Mouse (Mus musculus) myocyte (in vitro differentiated cells): ENCODE data around the gene Ddx54. TPM values are rescaled to one million over a fixed set of nuclear protein-coding genes. Genes with fewer than 3 reads are reported as not detected.

Experiments
- H3K27me3 ChIP-seq: one replicate; pipeline ENCODE4 v1.6.1; 2011; ENCODE audit not compliant: control insufficient read depth, insufficient read depth, insufficient read length
- H3K36me3 ChIP-seq: one replicate; pipeline ENCODE4 v1.6.1; 2011; ENCODE audit not compliant: control insufficient read depth, insufficient read depth
- H3K4me2 ChIP-seq: one replicate; pipeline ENCODE4 v1.6.1; 2011; ENCODE audit warnings: low read depth, control low read depth
- H3K4me3 ChIP-seq: one replicate; pipeline ENCODE4 v1.5.1; 2011; ENCODE audit warnings: mild to moderate bottlenecking, control low read depth, moderate library complexity
- H3K79me2 ChIP-seq: one replicate; pipeline ENCODE4 v1.6.1; 2011; ENCODE audit not compliant: control insufficient read depth, insufficient read depth
- H3ac ChIP-seq: one replicate; pipeline ENCODE4 v1.6.1; 2011; ENCODE audit not compliant: control insufficient read depth, insufficient read length
- CEBPB ChIP-seq: IDR thresholded peaks from 2 replicates; pipeline ENCODE4 v1.6.1; 2011; ENCODE audit warnings: mild to moderate bottlenecking, moderate library complexity; ENCODE audit not compliant: poor library complexity, insufficient read depth, severe bottlenecking
- E2F4 ChIP-seq: IDR thresholded peaks from one replicate; pipeline ENCODE4 v1.6.1; 2011; ENCODE audit warnings: mild to moderate bottlenecking, control low read depth, moderate library complexity; ENCODE audit not compliant: insufficient read depth
- MAX ChIP-seq: IDR thresholded peaks from one replicate; pipeline ENCODE4 v1.6.1; 2011; ENCODE audit warnings: low read depth, mild to moderate bottlenecking, control low read depth
- MYOD1 ChIP-seq, 3 experiments: IDR thresholded peaks; one replicate each; pipeline ENCODE4 v1.6.1; 2011; ENCODE audit warnings: control low read depth in 2 of 3, low read depth in 2 of 3, mild to moderate bottlenecking in 2 of 3, moderate library complexity in 1 of 3; ENCODE audit not compliant: insufficient read length in 2 of 3, control insufficient read depth in 1 of 3
- MYOG ChIP-seq, 3 experiments: IDR thresholded peaks; one replicate each; pipeline ENCODE4 v1.6.1; 2011; ENCODE audit warnings: control low read depth in 2 of 3, low read depth in 2 of 3, mild to moderate bottlenecking in 2 of 3; ENCODE audit not compliant: insufficient read length in 2 of 3, control insufficient read depth in 1 of 3, insufficient read depth in 1 of 3
- POLR2A ChIP-seq: IDR thresholded peaks from one replicate; pipeline ENCODE4 v1.6.1; 2011; ENCODE audit warnings: low read depth, mild to moderate bottlenecking, control low read depth, moderate library complexity; ENCODE audit not compliant: insufficient read length
- POLR2AphosphoS2 ChIP-seq: IDR thresholded peaks from one replicate; pipeline ENCODE4 v1.6.1; 2011; ENCODE audit warnings: low read depth, control low read depth; ENCODE audit not compliant: insufficient read length
- REST ChIP-seq: IDR thresholded peaks from one replicate; pipeline ENCODE4 v1.6.1; 2011; ENCODE audit warnings: mild to moderate bottlenecking, control low read depth, moderate library complexity; ENCODE audit not compliant: insufficient read depth, insufficient read length
- SRF ChIP-seq: IDR thresholded peaks from one replicate; pipeline ENCODE4 v1.6.1; 2011; ENCODE audit warnings: low read depth; ENCODE audit not compliant: control insufficient read depth, insufficient read length
- TCF12 ChIP-seq: IDR thresholded peaks from one replicate; pipeline ENCODE4 v1.6.1; 2011; ENCODE audit warnings: mild to moderate bottlenecking, control low read depth; ENCODE audit not compliant: poor library complexity, insufficient read depth, severe bottlenecking
- TCF3 ChIP-seq: IDR thresholded peaks from one replicate; pipeline ENCODE4 v1.6.1; 2011; ENCODE audit warnings: low read depth, control low read depth; ENCODE audit not compliant: insufficient read length
- USF1 ChIP-seq: IDR thresholded peaks from one replicate; pipeline ENCODE4 v1.6.1; 2011; ENCODE audit warnings: low read depth, mild to moderate bottlenecking, control low read depth, moderate library complexity
- polyA plus RNA-seq: library from polyadenylated mRNA; unstranded; fragments of >200 nt; fragmentation: generic; extraction: Trizol; gene quantifications from one replicate; pipeline ENCODE4 v1.2.1, GENCODE M21; 2012; ENCODE audit warnings: missing spikeins

Gene Ddx54
- polyA plus RNA-seq, 1 experiment, result 56.3 TPM

- TF ChIP-seq TCF3, result no peak
- peak in 1 of 3 experiments; percentile 49 for TF ChIP-seq MYOG (IDR thresholded peaks at IDR 0.05; ENCODE audit: control insufficient read depth in 1 of 3, insufficient read depth in 1 of 3, insufficient read length in 2 of 3, low read depth in 2 of 3)
- no peak for TF ChIP-seq POLR2A
- peak in 1 of 3 experiments; percentile 80 for TF ChIP-seq MYOD1 (IDR thresholded peaks at IDR 0.05; ENCODE audit: control insufficient read depth in 1 of 3, insufficient read length in 2 of 3, low read depth in 2 of 3)
- TF ChIP-seq CEBPB, result no peak
- TF ChIP-seq TCF12, result no peak
- peak; percentile 38 for TF ChIP-seq POLR2AphosphoS2
- no peak for TF ChIP-seq USF1
- no peaks in the 10 kb centered on the region for H3K27me3 ChIP-seq
- no peak overlapping the region for H3K4me3 ChIP-seq
- no peak overlapping the region for H3ac ChIP-seq
- H3K4me2 ChIP-seq, result peak overlapping the region; percentile 81
- H3K79me2 ChIP-seq, result peaks cover 46% of the 10 kb centered on the region
- H3K36me3 ChIP-seq, result peaks cover 19% of the 10 kb centered on the region
Observed at GRCm38 (mm10) chr5:120579898-120580626, 32.5 kb upstream of the Ddx54 start.

DNA sequence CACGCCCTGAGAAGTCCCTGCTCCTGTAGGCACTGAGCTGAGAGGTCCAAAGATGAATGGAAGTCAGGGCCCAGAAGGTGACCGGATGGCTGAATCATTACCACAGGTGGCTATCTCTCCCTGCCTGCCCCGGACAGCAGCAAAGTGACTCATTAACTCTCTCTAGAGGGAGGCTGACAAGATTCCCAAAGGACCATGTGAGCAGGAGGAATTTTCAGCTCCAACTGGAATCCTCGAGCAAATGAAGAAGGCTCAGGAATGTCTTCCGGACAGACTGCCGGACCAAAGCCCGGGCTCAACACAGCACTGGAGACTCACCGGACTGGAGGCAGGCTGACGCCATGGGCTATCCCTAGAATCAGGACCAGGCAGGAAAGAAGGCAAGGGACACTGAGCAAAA lies 30.5 kb upstream of the Ddx54 start:
- no peak overlapping the region for H3K4me3 ChIP-seq
- peak overlapping the region; percentile 68 for H3K4me2 ChIP-seq
- H3K36me3 ChIP-seq, result peaks cover 19% of the 10 kb centered on the region
- no peak overlapping the region for H3ac ChIP-seq
- TF ChIP-seq MYOG (IDR thresholded peaks at IDR 0.05; ENCODE audit: control insufficient read depth in 1 of 3, insufficient read depth in 1 of 3, insufficient read length in 2 of 3, low read depth in 2 of 3), result peak in 1 of 3 experiments; percentile 39
- peak; percentile 60 for TF ChIP-seq USF1
- no peak for TF ChIP-seq POLR2AphosphoS2
- no peak for TF ChIP-seq SRF
- TF ChIP-seq REST, result no peak
- no peak for TF ChIP-seq MAX
- no peak for TF ChIP-seq CEBPB
- peak; percentile 26 for TF ChIP-seq TCF12
- TF ChIP-seq E2F4, result no peak
- no peak for TF ChIP-seq TCF3
- TF ChIP-seq POLR2A, result no peak
- peak in 2 of 3 experiments; percentile 12 to 73 for TF ChIP-seq MYOD1 (IDR thresholded peaks at IDR 0.05; ENCODE audit: control insufficient read depth in 1 of 3, insufficient read length in 2 of 3, low read depth in 2 of 3)
- no peaks in the 10 kb centered on the region for H3K27me3 ChIP-seq
- H3K79me2 ChIP-seq, result peaks cover 43% of the 10 kb centered on the region

GRCm38 (mm10) chr5:120583511-120583910 lies 29.0 kb upstream of the Ddx54 start:
- Histone ChIP-seq H3K4me3 (no peak overlapping the region), H3K4me2 (no peak overlapping the region), H3K27me3 (no peaks in the 10 kb centered on the region), H3K36me3 (peaks cover 19% of the 10 kb centered on the region), H3ac (no peak overlapping the region), H3K79me2 (peaks cover 48% of the 10 kb centered on the region)
- TF ChIP-seq TCF12 (no peak), SRF (no peak), POLR2AphosphoS2 (no peak), MYOD1 (IDR thresholded peaks at IDR 0.05; ENCODE audit: control insufficient read depth in 1 of 3, insufficient read length in 2 of 3, low read depth in 2 of 3) (no peak), MYOG (IDR thresholded peaks at IDR 0.05; ENCODE audit: control insufficient read depth in 1 of 3, insufficient read depth in 1 of 3, insufficient read length in 2 of 3, low read depth in 2 of 3) (no peak), MAX (no peak), POLR2A (no peak), REST (no peak), TCF3 (no peak)

- H3ac ChIP-seq, result no peak overlapping the region
- H3K79me2 ChIP-seq, result peaks cover 48% of the 10 kb centered on the region
- no peak overlapping the region for H3K4me2 ChIP-seq
- TF ChIP-seq SRF (no peak), USF1 (no peak), MYOD1 (IDR thresholded peaks at IDR 0.05; ENCODE audit: control insufficient read depth in 1 of 3, insufficient read length in 2 of 3, low read depth in 2 of 3) (peak in 1 of 3 experiments; percentile 7)
- H3K27me3 ChIP-seq, result no peaks in the 10 kb centered on the region
- peaks cover 19% of the 10 kb centered on the region for H3K36me3 ChIP-seq
- no peak overlapping the region for H3K4me3 ChIP-seq
Observed at GRCm38 (mm10) chr5:120584968-120585367, 27.6 kb upstream of the Ddx54 start.

- no peaks in the 10 kb centered on the region for H3K27me3 ChIP-seq
- H3K4me3 ChIP-seq, result peak overlapping the region; percentile 89
- H3K4me2 ChIP-seq, result peak overlapping the region; percentile 75
- H3ac ChIP-seq, result peak overlapping the region; percentile 12
- TF ChIP-seq MYOD1 (IDR thresholded peaks at IDR 0.05; ENCODE audit: control insufficient read depth in 1 of 3, insufficient read length in 2 of 3, low read depth in 2 of 3) (peak in 1 of 3 experiments; percentile 28), TCF3 (no peak), USF1 (no peak)
- H3K36me3 ChIP-seq, result peaks cover 10% of the 10 kb centered on the region
- peaks cover 43% of the 10 kb centered on the region for H3K79me2 ChIP-seq
Observed at GRCm38 (mm10) chr5:120586741-120587615, 25.6 kb upstream of the Ddx54 start.
